In the genomic region with DNA sequence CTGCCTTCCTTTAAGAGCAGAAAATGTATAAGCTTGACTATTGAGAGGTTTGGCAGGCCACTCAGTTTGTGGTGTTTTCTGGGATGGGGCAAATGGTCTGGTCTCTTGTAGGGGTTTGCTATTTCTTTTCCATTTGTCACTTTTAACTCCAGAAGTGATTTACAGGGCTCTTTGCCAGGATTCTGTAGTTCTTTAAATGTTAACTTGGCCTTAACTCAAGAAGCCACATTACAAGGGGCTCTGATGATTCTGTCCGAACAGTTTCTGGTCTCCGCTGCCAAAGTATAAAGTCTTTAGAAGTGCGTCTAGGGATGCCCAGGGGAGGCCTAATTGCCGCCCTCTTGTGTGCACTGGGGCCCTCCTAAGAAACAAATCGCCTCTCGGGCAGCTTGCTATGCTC, we compare ENCODE assay signal across 19 mouse cellular contexts. TPM values are rescaled to one million over a fixed set of nuclear protein-coding genes. Genes with fewer than 3 reads are reported as not detected.
DNase-seq lines count a peak whose midpoint lies in the region; ATAC-seq and TF ChIP-seq lines count a peak whose summit lies in the region.
"Had no signal": no experiment of that assay in that cellular context is flagged by ENCODE, and none has a peak within 500 bp of the region (broad histone marks: within the 10 kb centered on the region; RNA-seq: fewer than 3 reads in every experiment).

No protein-coding gene starts in this region.

- TF ChIP-seq CTCF in lung, adult 2 months (IDR thresholded peaks at IDR 0.05; ENCODE audit: insufficient read depth, low read length) = no peak
- no peak for TF ChIP-seq CTCF in brain, embryonic 14.5 days (IDR thresholded peaks at IDR 0.05; ENCODE audit: borderline replicate concordance, extremely low read depth, insufficient read depth, insufficient read length)

- no peaks in the 10 kb centered on the region for H3K36me3 ChIP-seq in hindbrain, embryonic 16.5 days (ENCODE audit: control insufficient read depth, insufficient read depth, low read length)
- H3K36me3 ChIP-seq in hindbrain, embryonic 12.5 days = no peaks in the 10 kb centered on the region
- H3K36me3 ChIP-seq in lung, embryonic 15.5 days = no peaks in the 10 kb centered on the region
- no peaks in the 10 kb centered on the region for H3K36me3 ChIP-seq in embryonic facial prominence, embryonic 14.5 days (ENCODE audit: control insufficient read depth, insufficient read depth, low read length)
- H3K36me3 ChIP-seq: heart, embryonic 10.5 days; limb, embryonic 12.5 days; midbrain, embryonic 12.5 days had no signal

- H3K9ac ChIP-seq in hindbrain, embryonic 16.5 days (ENCODE audit: low read depth, low read length) = no peak overlapping the region
- no peak overlapping the region for H3K9ac ChIP-seq in hindbrain, embryonic 12.5 days
- no peak overlapping the region for H3K9ac ChIP-seq in lung, embryonic 15.5 days
- no peak overlapping the region for H3K9ac ChIP-seq in embryonic facial prominence, embryonic 14.5 days (ENCODE audit: low read depth, low read length)
- H3K9ac ChIP-seq: limb, embryonic 12.5 days; liver, embryonic 14.5 days; midbrain, embryonic 12.5 days had no signal

- DNase-seq in lung, adult 2 months = no peak
- peak; percentile 54 for DNase-seq in brain, embryonic 14.5 days (ENCODE audit: low read depth)
- peak; percentile 86 for DNase-seq in embryonic facial prominence, embryonic 14.5 days (ENCODE audit: low spot score)
- DNase-seq in thymus, postnatal 4 days = no peak
- DNase-seq: adrenal gland, adult 2 months; cerebellum, adult 18-20 months; cerebellum, postnatal 14 days; gastrocnemius, adult 2 months; kidney, adult 8-10 months; kidney, postnatal 14 days; thymus, adult 18-20 months; thymus, postnatal 36 days had no signal

- no peak overlapping the region for H3K4me2 ChIP-seq in hindbrain, embryonic 16.5 days (ENCODE audit: low read length)
- H3K4me2 ChIP-seq in hindbrain, embryonic 12.5 days (replicated peaks) = no peak overlapping the region
- H3K4me2 ChIP-seq in lung, embryonic 15.5 days = no peak overlapping the region
- peak overlapping the region; percentile 13; the same call in 1 of the 2 replicates for H3K4me2 ChIP-seq in embryonic facial prominence, embryonic 14.5 days (ENCODE audit: low read depth, low read length)
- H3K4me2 ChIP-seq: limb, embryonic 12.5 days; midbrain, embryonic 12.5 days had no signal

- peak; percentile 50; the same call in 1 of the 2 replicates for ATAC-seq in hindbrain, embryonic 16.5 days
- ATAC-seq in hindbrain, embryonic 12.5 days (ENCODE audit: low FRiP score) = no peak
- ATAC-seq in lung, embryonic 15.5 days (ENCODE audit: borderline replicate concordance, extremely low read depth, low FRiP score, low TSS enrichment) = peak; percentile 72; the same call in 1 of the 2 replicates
- ATAC-seq in embryonic facial prominence, embryonic 14.5 days (ENCODE audit: low read depth) = no peak

- H3K4me1 ChIP-seq in hindbrain, embryonic 16.5 days (ENCODE audit: control insufficient read depth, insufficient read depth, low read depth, low read length) = no peaks in the 10 kb centered on the region
- no peaks in the 10 kb centered on the region for H3K4me1 ChIP-seq in hindbrain, embryonic 12.5 days
- H3K4me1 ChIP-seq in lung, embryonic 15.5 days = peaks cover 20% of the 10 kb centered on the region
- H3K4me1 ChIP-seq in lung, adult 2 months (ENCODE audit: control insufficient read depth, insufficient read depth, low read length) = no peaks in the 10 kb centered on the region
- H3K4me1 ChIP-seq in embryonic facial prominence, embryonic 14.5 days (ENCODE audit: control insufficient read depth, insufficient read depth, low read length) = peaks cover 10% of the 10 kb centered on the region
- H3K4me1 ChIP-seq: heart, embryonic 10.5 days; midbrain, embryonic 12.5 days had no signal

- WGBS in hindbrain, embryonic 16.5 days = 54% methylated on average over 6 of the region's 6 CpGs
- WGBS in hindbrain, embryonic 12.5 days = 73% methylated on average over 6 of the region's 6 CpGs
- WGBS in lung, embryonic 15.5 days = 50% methylated on average over 6 of the region's 6 CpGs
- WGBS in lung, adult 2 months = 66% methylated on average over 6 of the region's 6 CpGs
- WGBS in embryonic facial prominence, embryonic 14.5 days = 40% methylated on average over 6 of the region's 6 CpGs

- H3K4me3 ChIP-seq in hindbrain, embryonic 16.5 days (ENCODE audit: low read length) = no peak overlapping the region
- no peak overlapping the region for H3K4me3 ChIP-seq in hindbrain, embryonic 12.5 days
- H3K4me3 ChIP-seq in lung, embryonic 15.5 days = no peak overlapping the region
- H3K4me3 ChIP-seq in lung, adult 2 months (replicated peaks; ENCODE audit: extremely low read depth, low read depth, low read length) = no peak overlapping the region
- no peak overlapping the region for H3K4me3 ChIP-seq in embryonic facial prominence, embryonic 14.5 days (ENCODE audit: low read depth, low read length)
- H3K4me3 ChIP-seq: gastrocnemius, adult 2 months; heart, embryonic 10.5 days; limb, embryonic 12.5 days; midbrain, embryonic 12.5 days had no signal

- TF ChIP-seq POLR2A in lung, adult 2 months (IDR thresholded peaks at IDR 0.05; ENCODE audit: borderline replicate concordance, extremely low read depth, low read depth, low read length) = no peak
- no peak for TF ChIP-seq POLR2A in brain, embryonic 14.5 days (IDR thresholded peaks at IDR 0.05; ENCODE audit: borderline replicate concordance, extremely low read depth, insufficient read depth, insufficient read length, poor library complexity, severe bottlenecking)

- H3K9me3 ChIP-seq in hindbrain, embryonic 16.5 days (ENCODE audit: control insufficient read depth, low read length) = no peaks in the 10 kb centered on the region
- no peaks in the 10 kb centered on the region for H3K9me3 ChIP-seq in hindbrain, embryonic 12.5 days (replicated peaks)
- no peaks in the 10 kb centered on the region for H3K9me3 ChIP-seq in lung, embryonic 15.5 days
- H3K9me3 ChIP-seq in embryonic facial prominence, embryonic 14.5 days (ENCODE audit: control insufficient read depth, low read length) = no peaks in the 10 kb centered on the region
- H3K9me3 ChIP-seq: heart, embryonic 10.5 days; limb, embryonic 12.5 days; midbrain, embryonic 12.5 days had no signal

- H3K27ac ChIP-seq in hindbrain, embryonic 16.5 days (ENCODE audit: low read depth, low read length) = no peak overlapping the region
- no peak overlapping the region for H3K27ac ChIP-seq in hindbrain, embryonic 12.5 days
- no peak overlapping the region for H3K27ac ChIP-seq in lung, embryonic 15.5 days
- H3K27ac ChIP-seq in embryonic facial prominence, embryonic 14.5 days (replicated peaks; ENCODE audit: low read depth, low read length) = 0 out of 2 replicates have a peak overlapping the region, but pooled peaks have one; percentile 18
- H3K27ac ChIP-seq: gastrocnemius, adult 2 months; heart, embryonic 10.5 days; limb, embryonic 12.5 days; liver, embryonic 14.5 days; midbrain, embryonic 12.5 days had no signal

- H3K27me3 ChIP-seq in hindbrain, embryonic 16.5 days (replicated peaks; ENCODE audit: control insufficient read depth, insufficient read depth, low read length) = no peaks in the 10 kb centered on the region; the same call in 1 of the 2 replicates
- H3K27me3 ChIP-seq in hindbrain, embryonic 12.5 days = no peaks in the 10 kb centered on the region
- no peaks in the 10 kb centered on the region for H3K27me3 ChIP-seq in lung, embryonic 15.5 days
- no peaks in the 10 kb centered on the region for H3K27me3 ChIP-seq in embryonic facial prominence, embryonic 14.5 days (replicated peaks; ENCODE audit: control insufficient read depth, insufficient read depth, low read length)
- H3K27me3 ChIP-seq: limb, embryonic 12.5 days; midbrain, embryonic 12.5 days had no signal

RNA-seq across cellular contexts. Expression of gene Ptx3, which starts 57.1 kb away (rescaled TPM):
- 3.8 and 3.9 TPM in 2 replicates for polyA plus RNA-seq in hindbrain, embryonic 16.5 days (2015; fragmentation: Nextera tagmentation; extraction: Ambion mirVana)
- 39.4 and 44.9 TPM in 2 replicates for polyA plus RNA-seq in hindbrain, embryonic 12.5 days (2016; fragmentation: Nextera tagmentation; extraction: Ambion mirVana)
- polyA plus RNA-seq in lung, embryonic 15.5 days (2015; fragmentation: Nextera tagmentation; extraction: Ambion mirVana) = 2.0 and 2.7 TPM in 2 replicates
- polyA plus RNA-seq in lung, adult 2 months (2012; rRNA removed) = 0.57 and 0.93 TPM in 2 replicates
- 13.4 and 19.2 TPM in 2 replicates for polyA plus RNA-seq in brain, embryonic 14.5 days (2012; rRNA removed)
- polyA plus RNA-seq in embryonic facial prominence, embryonic 14.5 days (2014; fragmentation: Nextera tagmentation; extraction: Ambion mirVana) = 26.1 and 28.9 TPM in 2 replicates

Comparison
In these comparisons a context has a peak if more than half of its experiments do, and no peak if none do; other contexts are left out.
1. ATAC-seq: peak in hindbrain, embryonic 16.5 days (single experiment) and lung, embryonic 15.5 days (single experiment); none in hindbrain, embryonic 12.5 days (single experiment) and embryonic facial prominence, embryonic 14.5 days (single experiment).
2. DNase-seq: peak in brain, embryonic 14.5 days (single experiment) and embryonic facial prominence, embryonic 14.5 days (single experiment); none in lung, adult 2 months (single experiment) and thymus, postnatal 4 days (single experiment).